Mouse (Mus musculus) kidney, embryonic 15.5 days (tissue): ENCODE measurements around the gene Ndnf. TPM values are rescaled to one million over a fixed set of nuclear protein-coding genes. Genes with fewer than 3 reads are reported as not detected.

Experiments used
- ATAC-seq: fragments of 200-750 bp; cut with Nextera tagmentation; replicated peaks from 2 replicates; pipeline ENCODE4 v1.8.0; 2017; ENCODE audit warnings: moderate TSS enrichment; ENCODE audit not compliant: low FRiP score
- H3K27ac ChIP-seq: fragments of 300-500 bp; sonication (generic); 2 replicates; pipeline ENCODE4 v1.5.1; 2015; ENCODE audit warnings: mild to moderate bottlenecking, inconsistent platforms
- H3K27me3 ChIP-seq: fragments of 300-500 bp; sonication (generic); 2 replicates; pipeline ENCODE4 v1.6.1; 2015; ENCODE audit warnings: inconsistent platforms
- H3K36me3 ChIP-seq: fragments of 300-500 bp; sonication (generic); 2 replicates; pipeline ENCODE4 v1.6.1; 2015; ENCODE audit warnings: inconsistent platforms
- H3K4me1 ChIP-seq: fragments of 300-500 bp; sonication (generic); 2 replicates; pipeline ENCODE4 v1.6.1; 2015; ENCODE audit warnings: inconsistent platforms
- H3K4me2 ChIP-seq: fragments of 300-500 bp; sonication (generic); 2 replicates; pipeline ENCODE4 v1.6.1; 2015; ENCODE audit warnings: moderate library complexity, mild to moderate bottlenecking, inconsistent platforms
- H3K4me3 ChIP-seq: fragments of 300-500 bp; sonication (generic); replicated peaks from 2 replicates; pipeline ENCODE4 v1.5.1; 2015; ENCODE audit warnings: mild to moderate bottlenecking, inconsistent platforms
- H3K9ac ChIP-seq: fragments of 300-500 bp; sonication (generic); 2 replicates; pipeline ENCODE4 v1.6.1; 2015; ENCODE audit warnings: mild to moderate bottlenecking, inconsistent platforms
- H3K9me3 ChIP-seq: fragments of 300-500 bp; sonication (generic); replicated peaks from 2 replicates; pipeline ENCODE4 v1.6.1; 2016; ENCODE audit warnings: inconsistent platforms
- WGBS: fragments of 180-500 bp; shearing (Covaris S2); methylation state at CpG from one replicate; pipeline ENCODE4 v1.1.7; 2015; ENCODE audit warnings: mixed read lengths; 5-methylcytosine and 5-hydroxymethylcytosine counted together
- polyA plus RNA-seq: library from polyadenylated mRNA; unstranded; fragments of >200 nt; fragmentation: Nextera tagmentation; extraction: Ambion mirVana; gene quantifications from 2 replicates; pipeline ENCODE4 v1.2.1, GENCODE M21; 2015

The Ndnf gene
- polyA plus RNA-seq, 1 experiment from 2014 or later: 6.7 TPM

DNA sequence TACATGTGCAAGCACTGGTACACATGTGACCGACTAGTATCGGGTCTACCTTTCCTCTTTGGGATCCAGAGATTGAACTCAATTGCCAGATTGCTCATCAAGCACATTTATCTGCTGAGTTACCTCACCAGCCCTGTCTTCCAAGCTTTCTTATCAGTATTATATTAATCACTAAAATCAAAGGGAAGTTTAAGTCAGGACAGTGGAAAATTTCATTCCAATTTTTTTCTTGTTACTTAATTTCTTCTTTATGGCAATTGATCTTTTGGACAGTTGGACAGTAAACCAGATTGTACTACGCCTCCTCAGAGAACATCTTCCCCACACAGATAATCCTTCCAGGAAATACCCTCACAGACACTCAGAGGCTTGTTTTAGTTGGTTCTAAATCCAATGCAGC, 88.7 kb downstream of the Ndnf start:
- H3K4me2 ChIP-seq: no peak overlapping the region
- H3K36me3 ChIP-seq: no peaks in the 10 kb centered on the region
- H3K27me3 ChIP-seq: no peaks in the 10 kb centered on the region
- no peak overlapping the region for H3K4me3 ChIP-seq
- H3K27ac ChIP-seq: no peak overlapping the region
- WGBS: 91% methylated on average over 3 of the region's 3 CpGs
- no peak for ATAC-seq
- no peak overlapping the region for H3K9ac ChIP-seq
- 0 out of 2 replicates have a peak, but pooled peaks cover under 1% of the 10 kb centered on the region for H3K4me1 ChIP-seq
- H3K9me3 ChIP-seq: no peaks in the 10 kb centered on the region

Other genes starting within 250 kb of the Ndnf start
- 0.16 and 0.41 TPM in 2 replicates for gene Tnip3, start 146.3 kb upstream of the Ndnf start, polyA plus RNA-seq
- 20.2 and 21.3 TPM in 2 replicates for gene Prdm5, start 107.4 kb downstream of the Ndnf start, polyA plus RNA-seq